Mouse (Mus musculus): Measurements from ENCODE around the gene Gm8068. TPM values are rescaled to one million over a fixed set of nuclear protein-coding genes. Genes with fewer than 3 reads are reported as not detected.
"Not testable (repeated sequence)": the region's sequence is repeated elsewhere in the genome, so short reads cannot be mapped to it uniquely, and the experiment has no call there.

Gm8068 gene
- polyA plus RNA-seq (2015; fragmentation: Nextera tagmentation; extraction: Ambion mirVana): not detected in 2 replicates

- WGBS: no CpG with 5 or more reads among the region's 3 CpGs
- not testable (repeated sequence) for H3K4me3 ChIP-seq (replicated peaks); H3K9ac ChIP-seq; H3K4me1 ChIP-seq; H3K27me3 ChIP-seq; ATAC-seq (ENCODE audit: insufficient number of reproducible peaks, low FRiP score, low TSS enrichment, low read depth); H3K9me3 ChIP-seq (replicated peaks); H3K36me3 ChIP-seq; H3K27ac ChIP-seq (replicated peaks); H3K4me2 ChIP-seq (replicated peaks)
Measured at GRCm38 (mm10) chr14:41701785-41702184, at the start of gene Gm8068. Gene Gm8068, minus strand, starts transcription at chr14:41701885.

DNA sequence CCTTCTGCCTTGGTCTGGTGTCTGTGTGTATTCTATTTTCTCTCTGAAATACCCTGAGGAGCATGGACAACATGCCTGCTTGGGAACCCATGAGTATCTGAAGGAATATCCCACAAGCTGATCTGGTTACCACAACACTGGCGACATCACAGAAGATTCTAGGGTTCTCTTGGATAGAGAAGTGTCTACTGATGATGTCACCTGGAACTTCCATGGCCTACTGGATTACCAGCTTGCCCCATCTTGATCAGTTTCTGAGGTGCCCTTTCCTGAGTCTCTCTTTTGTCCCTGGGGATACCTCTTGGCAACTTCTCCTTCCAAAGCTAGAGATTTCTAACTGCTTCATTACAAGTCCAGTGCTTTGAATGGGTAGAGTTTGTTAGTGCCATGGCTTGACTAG is 48.8 kb upstream of the Gm8068 start, which contains the start of gene Gm7929:
Gene Gm7929, minus strand, starts transcription at position 101 of the 400 bp plus-strand sequence.
- WGBS: 80% methylated on average over 1 of the region's 1 CpGs
- not testable (repeated sequence) for ATAC-seq (ENCODE audit: insufficient number of reproducible peaks, low FRiP score, low TSS enrichment, low read depth); H3K27me3 ChIP-seq; H3K27ac ChIP-seq (replicated peaks); H3K36me3 ChIP-seq; H3K9me3 ChIP-seq (replicated peaks); H3K9ac ChIP-seq; H3K4me1 ChIP-seq; H3K4me2 ChIP-seq (replicated peaks); H3K4me3 ChIP-seq (replicated peaks)

DNA sequence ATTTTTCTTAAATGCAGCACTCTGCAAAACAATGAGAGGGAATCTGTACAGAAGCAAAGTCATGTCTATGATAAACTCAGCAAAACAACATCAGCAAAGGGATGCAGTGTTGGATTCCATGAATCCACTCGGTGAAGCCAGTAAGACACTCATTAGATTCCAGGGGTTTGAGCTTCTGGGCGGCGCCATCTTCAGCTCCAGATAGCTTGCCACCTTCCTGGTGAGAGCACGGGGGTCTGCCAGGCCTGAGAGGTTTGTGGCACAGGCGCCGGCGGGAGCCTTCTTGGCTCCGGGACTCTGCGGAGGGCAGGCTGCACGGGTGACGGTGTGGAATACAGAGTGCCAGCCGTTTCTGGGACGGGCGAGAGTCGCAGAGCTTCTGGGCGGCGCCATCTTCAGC is 21.8 kb upstream of the Gm8068 start:
- ATAC-seq (ENCODE audit: insufficient number of reproducible peaks, low FRiP score, low TSS enrichment, low read depth); H3K4me2 ChIP-seq (replicated peaks); H3K9me3 ChIP-seq (replicated peaks); H3K9ac ChIP-seq; H3K4me3 ChIP-seq (replicated peaks); H3K4me1 ChIP-seq; H3K27me3 ChIP-seq; H3K27ac ChIP-seq (replicated peaks); H3K36me3 ChIP-seq: not testable (repeated sequence)
- 75% methylated on average over 17 of the region's 17 CpGs for WGBS

GRCm38 (mm10) chr14:41717180-41717579 is 15.5 kb upstream of the Gm8068 start:
- H3K27me3 ChIP-seq; H3K4me2 ChIP-seq (replicated peaks); H3K27ac ChIP-seq (replicated peaks); H3K36me3 ChIP-seq; H3K9ac ChIP-seq; ATAC-seq (ENCODE audit: insufficient number of reproducible peaks, low FRiP score, low TSS enrichment, low read depth); H3K4me3 ChIP-seq (replicated peaks); H3K4me1 ChIP-seq; H3K9me3 ChIP-seq (replicated peaks): not testable (repeated sequence)
- 84% methylated on average over 1 of the region's 1 CpGs for whole genome bisulfite sequencing

GRCm38 (mm10) chr14:41648176-41648575 is 53.5 kb downstream of the Gm8068 start:
- ATAC-seq (ENCODE audit: insufficient number of reproducible peaks, low FRiP score, low TSS enrichment, low read depth); H3K36me3 ChIP-seq; H3K9me3 ChIP-seq (replicated peaks); H3K27me3 ChIP-seq; H3K9ac ChIP-seq; H3K4me3 ChIP-seq (replicated peaks); H3K4me2 ChIP-seq (replicated peaks); H3K27ac ChIP-seq (replicated peaks); H3K4me1 ChIP-seq: not testable (repeated sequence)
- WGBS: 82% methylated on average over 2 of the region's 2 CpGs

Other genes with a start within 250 kb of the Gm8068 start
- not detected in 2 replicates for gene Gm7954, start 248.4 kb downstream of the Gm8068 start, polyA plus RNA-seq (2015; fragmentation: Nextera tagmentation; extraction: Ambion mirVana)
- gene Gm3486, start 212.4 kb downstream of the Gm8068 start, polyA plus RNA-seq (2015; fragmentation: Nextera tagmentation; extraction: Ambion mirVana): not detected in 2 replicates
- gene Gm7970, start 146.3 kb downstream of the Gm8068 start, polyA plus RNA-seq (2015; fragmentation: Nextera tagmentation; extraction: Ambion mirVana): not detected in 2 replicates
- not detected in 2 replicates for gene 1700049E17Rik2, start 128.7 kb downstream of the Gm8068 start, polyA plus RNA-seq (2015; fragmentation: Nextera tagmentation; extraction: Ambion mirVana)
- not detected in 2 replicates for gene Gm3072, start 77.3 kb downstream of the Gm8068 start, polyA plus RNA-seq (2015; fragmentation: Nextera tagmentation; extraction: Ambion mirVana)
- not detected in 2 replicates for gene Gm3676, start 55.4 kb downstream of the Gm8068 start, polyA plus RNA-seq (2015; fragmentation: Nextera tagmentation; extraction: Ambion mirVana)
- not detected in 2 replicates for gene Gm7929, start 48.7 kb upstream of the Gm8068 start, polyA plus RNA-seq (2015; fragmentation: Nextera tagmentation; extraction: Ambion mirVana)
- gene Gm47189, start 70.6 kb upstream of the Gm8068 start, polyA plus RNA-seq (2015; fragmentation: Nextera tagmentation; extraction: Ambion mirVana): not detected in 2 replicates
- not detected in 2 replicates for gene Gm7980, start 205.4 kb upstream of the Gm8068 start, polyA plus RNA-seq (2015; fragmentation: Nextera tagmentation; extraction: Ambion mirVana)
- gene 1700049E17Rik1, start 223.1 kb upstream of the Gm8068 start, polyA plus RNA-seq (2015; fragmentation: Nextera tagmentation; extraction: Ambion mirVana): not detected in 2 replicates
- not detected in 2 replicates for gene 1700024B05Rik, start 242.1 kb upstream of the Gm8068 start, polyA plus RNA-seq (2015; fragmentation: Nextera tagmentation; extraction: Ambion mirVana)